Mouse (Mus musculus) stomach, embryonic 15.5 days (tissue): Measurements from ENCODE around the gene Ccr4. TPM values are rescaled to one million over a fixed set of nuclear protein-coding genes. Genes with fewer than 3 reads are reported as not detected.

ENCODE experiments used
- ATAC-seq: fragments of 200-750 bp; cut with Nextera tagmentation; 2 replicates; pipeline ENCODE4 v1.8.0; 2017; ENCODE audit warnings: low read depth, moderate number of reproducible peaks, moderate TSS enrichment; ENCODE audit not compliant: insufficient read depth, low FRiP score
- H3K27ac ChIP-seq: fragments of 300-500 bp; sonication (generic); 2 replicates; pipeline ENCODE4 v1.5.1; 2015; ENCODE audit warnings: mild to moderate bottlenecking, inconsistent platforms
- H3K27me3 ChIP-seq: fragments of 300-500 bp; sonication (generic); replicated peaks from 2 replicates; pipeline ENCODE4 v1.6.1; 2015; ENCODE audit warnings: inconsistent platforms
- H3K36me3 ChIP-seq: fragments of 300-500 bp; sonication (generic); 2 replicates; pipeline ENCODE4 v1.6.1; 2015; ENCODE audit warnings: inconsistent platforms
- H3K4me1 ChIP-seq: fragments of 300-500 bp; sonication (generic); 2 replicates; pipeline ENCODE4 v1.6.1; 2015; ENCODE audit warnings: inconsistent platforms
- H3K4me2 ChIP-seq: fragments of 300-500 bp; sonication (generic); 2 replicates; pipeline ENCODE4 v1.6.1; 2015; ENCODE audit warnings: mild to moderate bottlenecking, inconsistent platforms
- H3K4me3 ChIP-seq: fragments of 300-500 bp; sonication (generic); replicated peaks from 2 replicates; pipeline ENCODE4 v1.5.1; 2015; ENCODE audit warnings: inconsistent platforms
- H3K9ac ChIP-seq: fragments of 300-500 bp; sonication (generic); 2 replicates; pipeline ENCODE4 v1.6.1; 2015; ENCODE audit warnings: inconsistent platforms
- H3K9me3 ChIP-seq: fragments of 300-500 bp; sonication (generic); 2 replicates; pipeline ENCODE4 v1.6.1; 2016; ENCODE audit warnings: inconsistent platforms
- WGBS: fragments of 180-500 bp; shearing (Covaris S2); methylation state at CpG from one replicate; pipeline ENCODE4 v1.1.7; 2015; 5-methylcytosine and 5-hydroxymethylcytosine counted together
- polyA plus RNA-seq: library from polyadenylated mRNA; unstranded; fragments of >200 nt; fragmentation: Nextera tagmentation; extraction: Ambion mirVana; gene quantifications from 2 replicates; pipeline ENCODE4 v1.2.1, GENCODE M21; 2015

Ccr4 gene
- polyA plus RNA-seq: 0.04 TPM in 1 of 2 replicates, not detected in the other

- no peaks in the 10 kb centered on the region; the same call in 1 of the 2 replicates for H3K36me3 ChIP-seq
- H3K4me2 ChIP-seq: no peak within 1 kb of the TSS
- H3K4me1 ChIP-seq: no peaks in the 10 kb centered on the region
- ATAC-seq: no peak
- no peak within 1 kb of the TSS for H3K27ac ChIP-seq
- H3K27me3 ChIP-seq: no peaks in the 10 kb centered on the region
- H3K4me3 ChIP-seq: no peak within 1 kb of the TSS
- H3K9ac ChIP-seq: no peak within 1 kb of the TSS
- WGBS: 81% methylated on average over 9 of the region's 9 CpGs
- no peaks in the 10 kb centered on the region for H3K9me3 ChIP-seq
Observed at GRCm38 (mm10) chr9:114504816-114505215, at the start of gene Ccr4. Gene Ccr4, minus strand, starts transcription at chr9:114504916.

GRCm38 (mm10) chr9:114553828-114554227 lies 49.1 kb upstream of the Ccr4 start:
- ATAC-seq: no peak
- H3K27ac ChIP-seq: peak overlapping the region; percentile 64; the same call in 1 of the 2 replicates

GRCm38 (mm10) chr9:114550033-114550432 lies 45.3 kb upstream of the Ccr4 start:
- 34% methylated on average over 6 of the region's 6 CpGs for WGBS
- no peak overlapping the region for H3K4me2 ChIP-seq
- ATAC-seq: no peak
- H3K27ac ChIP-seq: peak overlapping the region; percentile 67; the same call in 1 of the 2 replicates
- no peaks in the 10 kb centered on the region for H3K27me3 ChIP-seq
- no peak overlapping the region for H3K9ac ChIP-seq
- no peaks in the 10 kb centered on the region for H3K9me3 ChIP-seq
- no peak overlapping the region for H3K4me3 ChIP-seq
- peaks cover 19% of the 10 kb centered on the region for H3K4me1 ChIP-seq
- H3K36me3 ChIP-seq: no peaks in the 10 kb centered on the region

More at GRCm38 (mm10) chr9:114553828-114554227, 49.1 kb upstream of the Ccr4 start:
- H3K4me3 ChIP-seq: no peak overlapping the region
- H3K36me3 ChIP-seq: no peaks in the 10 kb centered on the region
- H3K4me2 ChIP-seq: no peak overlapping the region
- H3K4me1 ChIP-seq: peaks cover 11% of the 10 kb centered on the region
- no peak overlapping the region for H3K9ac ChIP-seq
- no peaks in the 10 kb centered on the region for H3K9me3 ChIP-seq
- no peaks in the 10 kb centered on the region for H3K27me3 ChIP-seq

- H3K9me3 ChIP-seq: no peaks in the 10 kb centered on the region
- no peak for ATAC-seq
- no peaks in the 10 kb centered on the region for H3K27me3 ChIP-seq
- H3K4me1 ChIP-seq: peaks cover 24% of the 10 kb centered on the region
- no peak overlapping the region for H3K9ac ChIP-seq
- no peaks in the 10 kb centered on the region for H3K36me3 ChIP-seq
- no peak overlapping the region for H3K4me2 ChIP-seq
- 55% methylated on average over 5 of the region's 5 CpGs for WGBS
- H3K27ac ChIP-seq: peak overlapping the region; percentile 83; the same call in 1 of the 2 replicates
- no peak overlapping the region for H3K4me3 ChIP-seq
Observed at GRCm38 (mm10) chr9:114549117-114549516, 44.4 kb upstream of the Ccr4 start.

GRCm38 (mm10) chr9:114548496-114548895 lies 43.8 kb upstream of the Ccr4 start:
- ATAC-seq: no peak

GRCm38 (mm10) chr9:114547643-114548077 lies 42.9 kb upstream of the Ccr4 start:
- H3K36me3 ChIP-seq: no peaks in the 10 kb centered on the region
- WGBS: 57% methylated on average over 6 of the region's 6 CpGs
- H3K27ac ChIP-seq: peak overlapping the region; percentile 83
- 0 out of 2 replicates have a peak overlapping the region, but pooled peaks have one; percentile 35 for H3K4me2 ChIP-seq
- no peak overlapping the region for H3K4me3 ChIP-seq
- peaks cover 29% of the 10 kb centered on the region for H3K4me1 ChIP-seq
- H3K9ac ChIP-seq: no peak overlapping the region
- H3K27me3 ChIP-seq: no peaks in the 10 kb centered on the region
- no peaks in the 10 kb centered on the region for H3K9me3 ChIP-seq
- peak; percentile 76 for ATAC-seq

More at GRCm38 (mm10) chr9:114548496-114548895, 43.8 kb upstream of the Ccr4 start:
- WGBS: 49% methylated on average over 4 of the region's 4 CpGs
- H3K27ac ChIP-seq: peak overlapping the region; percentile 83; the same call in 1 of the 2 replicates
- peaks cover 29% of the 10 kb centered on the region for H3K4me1 ChIP-seq
- H3K9me3 ChIP-seq: no peaks in the 10 kb centered on the region
- no peaks in the 10 kb centered on the region for H3K36me3 ChIP-seq
- no peak overlapping the region for H3K4me2 ChIP-seq
- H3K9ac ChIP-seq: no peak overlapping the region
- no peaks in the 10 kb centered on the region for H3K27me3 ChIP-seq
- no peak overlapping the region for H3K4me3 ChIP-seq

- Histone ChIP-seq H3K9ac (no peak overlapping the region), H3K9me3 (no peaks in the 10 kb centered on the region), H3K27ac (peak overlapping the region; percentile 83), H3K36me3 (no peaks in the 10 kb centered on the region), H3K4me1 (peaks cover 29% of the 10 kb centered on the region), H3K4me3 (no peak overlapping the region), H3K4me2 (peak overlapping the region; percentile 35; the same call in 1 of the 2 replicates), H3K27me3 (no peaks in the 10 kb centered on the region)
- 45% methylated on average over 12 of the region's 12 CpGs for WGBS
- ATAC-seq: no peak
Observed at GRCm38 (mm10) chr9:114546765-114547164, 42.0 kb upstream of the Ccr4 start.

GRCm38 (mm10) chr9:114544754-114545393 lies 40.2 kb upstream of the Ccr4 start:
- H3K4me2 ChIP-seq: 0 out of 2 replicates have a peak overlapping the region, but pooled peaks have one; percentile 8
- no peak overlapping the region for H3K9ac ChIP-seq
- no peaks in the 10 kb centered on the region for H3K27me3 ChIP-seq
- no peaks in the 10 kb centered on the region for H3K36me3 ChIP-seq
- 31% methylated on average over 9 of the region's 9 CpGs for WGBS
- H3K4me1 ChIP-seq: peaks cover 30% of the 10 kb centered on the region
- ATAC-seq: no peak
- H3K27ac ChIP-seq: peak overlapping the region; percentile 27; the same call in 1 of the 2 replicates
- no peak overlapping the region for H3K4me3 ChIP-seq
- H3K9me3 ChIP-seq: no peaks in the 10 kb centered on the region

GRCm38 (mm10) chr9:114543882-114544753 lies 39.4 kb upstream of the Ccr4 start:
- Histone ChIP-seq H3K36me3 (no peaks in the 10 kb centered on the region), H3K4me2 (0 out of 2 replicates have a peak overlapping the region, but pooled peaks have one; percentile 8), H3K4me3 (no peak overlapping the region), H3K9ac (no peak overlapping the region), H3K27ac (0 out of 2 replicates have a peak overlapping the region, but pooled peaks have one; percentile 27), H3K27me3 (no peaks in the 10 kb centered on the region), H3K4me1 (peaks cover 30% of the 10 kb centered on the region), H3K9me3 (no peaks in the 10 kb centered on the region)
- ATAC-seq: peak; percentile 8; the same call in 1 of the 2 replicates
- 56% methylated on average over 17 of the region's 17 CpGs for WGBS

GRCm38 (mm10) chr9:114541279-114541741 lies 36.6 kb upstream of the Ccr4 start:
- H3K4me2 ChIP-seq: no peak overlapping the region
- no peak overlapping the region for H3K27ac ChIP-seq
- no peaks in the 10 kb centered on the region for H3K36me3 ChIP-seq
- no peak overlapping the region for H3K9ac ChIP-seq
- H3K4me1 ChIP-seq: peaks cover 30% of the 10 kb centered on the region
- ATAC-seq: 0 out of 2 replicates have a peak, but pooled peaks have one; percentile 7
- no peak overlapping the region for H3K4me3 ChIP-seq
- no peaks in the 10 kb centered on the region for H3K27me3 ChIP-seq
- no peaks in the 10 kb centered on the region for H3K9me3 ChIP-seq
- 32% methylated on average over 1 of the region's 1 CpGs for WGBS

GRCm38 (mm10) chr9:114538996-114539563 lies 34.4 kb upstream of the Ccr4 start:
- Histone ChIP-seq H3K9me3 (no peaks in the 10 kb centered on the region), H3K4me2 (no peak overlapping the region), H3K9ac (no peak overlapping the region), H3K27ac (no peak overlapping the region), H3K4me3 (no peak overlapping the region), H3K36me3 (no peaks in the 10 kb centered on the region), H3K4me1 (peaks cover 9% of the 10 kb centered on the region), H3K27me3 (no peaks in the 10 kb centered on the region)
- WGBS: 64% methylated on average over 7 of the region's 7 CpGs
- ATAC-seq: no peak
